8 mouse cellular contexts compared by ENCODE assay signal in genomic region chr16:4316094-4316474, GRCm38 (mm10).
DNase-seq lines count a peak whose midpoint lies in the region; ATAC-seq and TF ChIP-seq lines count a peak whose summit lies in the region.

No protein-coding gene starts in this region.

- no peaks in the 10 kb centered on the region for H3K27me3 ChIP-seq in kidney, adult 2 months (replicated peaks; ENCODE audit: control insufficient read depth, insufficient read depth, low read length)
- no peaks in the 10 kb centered on the region for H3K27me3 ChIP-seq in limb, embryonic 11.5 days (ENCODE audit: control insufficient read depth, insufficient read depth, low read length)
- H3K27me3 ChIP-seq in midbrain, embryonic 16.5 days (ENCODE audit: control insufficient read depth, insufficient read depth, low read depth, low read length), result no peaks in the 10 kb centered on the region
- H3K27me3 ChIP-seq in spleen, adult 2 months (ENCODE audit: control insufficient read depth, insufficient read depth, low read length), result no peaks in the 10 kb centered on the region

- no peaks in the 10 kb centered on the region for H3K36me3 ChIP-seq in kidney, adult 2 months (ENCODE audit: control insufficient read depth, insufficient read depth, low read length)
- no peaks in the 10 kb centered on the region for H3K36me3 ChIP-seq in limb, embryonic 11.5 days (ENCODE audit: control insufficient read depth, insufficient read depth, low read length)
- no peaks in the 10 kb centered on the region for H3K36me3 ChIP-seq in midbrain, embryonic 16.5 days (ENCODE audit: control insufficient read depth, insufficient read depth, low read length)
- no peaks in the 10 kb centered on the region for H3K36me3 ChIP-seq in spleen, adult 2 months (ENCODE audit: control insufficient read depth, insufficient read depth, low read length)

- H3K4me2 ChIP-seq in limb, embryonic 11.5 days (ENCODE audit: low read depth, severe bottlenecking), result no peak overlapping the region
- no peak overlapping the region for H3K4me2 ChIP-seq in midbrain, embryonic 16.5 days (ENCODE audit: low read length)

- ATAC-seq in limb, embryonic 11.5 days (ENCODE audit: insufficient number of reproducible peaks, low FRiP score, low TSS enrichment, low read depth), result peak; percentile 51; the same call in 1 of the 2 replicates
- peak; percentile 60; the same call in 1 of the 2 replicates for ATAC-seq in midbrain, embryonic 16.5 days

- no peak overlapping the region for H3K9ac ChIP-seq in limb, embryonic 11.5 days (ENCODE audit: low read length)
- no peak overlapping the region for H3K9ac ChIP-seq in midbrain, embryonic 16.5 days (ENCODE audit: low read depth, low read length)

- no peaks in the 10 kb centered on the region for H3K4me1 ChIP-seq in kidney, adult 2 months (ENCODE audit: control insufficient read depth, insufficient read depth, low read length)
- no peaks in the 10 kb centered on the region for H3K4me1 ChIP-seq in limb, embryonic 11.5 days (ENCODE audit: control insufficient read depth, insufficient read depth, low read length)
- H3K4me1 ChIP-seq in midbrain, embryonic 16.5 days (ENCODE audit: control insufficient read depth, insufficient read depth, low read length), result peaks cover 8% of the 10 kb centered on the region; the same call in 1 of the 2 replicates
- no peaks in the 10 kb centered on the region for H3K4me1 ChIP-seq in spleen, adult 2 months (ENCODE audit: control insufficient read depth, insufficient read depth, insufficient read length)

- whole genome bisulfite sequencing in kidney, adult 2 months, result 37% methylated on average over 3 of the region's 3 CpGs
- 34% methylated on average over 3 of the region's 3 CpGs for WGBS in limb, embryonic 11.5 days
- WGBS in midbrain, embryonic 16.5 days, result 30% methylated on average over 3 of the region's 3 CpGs
- WGBS in spleen, adult 2 months, result 28% methylated on average over 3 of the region's 3 CpGs

- no peak for TF ChIP-seq POLR2A in kidney, adult 2 months (IDR thresholded peaks at IDR 0.05; ENCODE audit: low read depth, low read length)
- no peak for TF ChIP-seq POLR2A in spleen, adult 2 months (IDR thresholded peaks at IDR 0.05; ENCODE audit: low read depth, low read length)

- H3K4me3 ChIP-seq in kidney, adult 2 months (ENCODE audit: insufficient read depth, low read depth, low read length), result no peak overlapping the region
- H3K4me3 ChIP-seq in limb, embryonic 11.5 days (ENCODE audit: low read depth, low read length), result no peak overlapping the region
- H3K4me3 ChIP-seq in midbrain, embryonic 16.5 days (ENCODE audit: low read depth, low read length), result no peak overlapping the region
- H3K4me3 ChIP-seq in spleen, adult 2 months (ENCODE audit: extremely low read depth, insufficient read depth, insufficient read length), result no peak overlapping the region

- DNase-seq in 3T3-L1 (ENCODE audit: low read depth, low spot score), result peak; percentile 95
- DNase-seq in adrenal gland, adult 8-10 months, result peak; percentile 80
- peak; percentile 86 for DNase-seq in embryo, embryonic 11 days
- DNase-seq in gastrocnemius, postnatal 4 days (ENCODE audit: low spot score in 2 of 2), result peak; percentile 47 to 72
- peak; percentile 91 for DNase-seq in kidney, adult 2 months
- DNase-seq in limb, embryonic 11.5 days (ENCODE audit: low spot score), result peak; percentile 83
- DNase-seq in spleen, adult 2 months (ENCODE audit: low read depth in 1 of 2, low spot score in 2 of 2), result peak; percentile 51 to 70

- TF ChIP-seq CTCF in kidney, adult 2 months (conservative IDR thresholded peaks at IDR 0.05; ENCODE audit: insufficient read depth, insufficient read length, low read depth, low read length), result peak; percentile 100
- TF ChIP-seq CTCF in spleen, adult 2 months (IDR thresholded peaks at IDR 0.05; ENCODE audit: extremely low read depth, insufficient read depth, insufficient read length, insufficient replicate concordance), result peak; percentile 89; the same call in 1 of the 2 replicates

- no peaks in the 10 kb centered on the region for H3K9me3 ChIP-seq in limb, embryonic 11.5 days (ENCODE audit: control insufficient read depth, low read length)
- H3K9me3 ChIP-seq in midbrain, embryonic 16.5 days (replicated peaks; ENCODE audit: control insufficient read depth, low read length, poor library complexity, severe bottlenecking), result no peaks in the 10 kb centered on the region

- no peak overlapping the region for H3K27ac ChIP-seq in kidney, adult 2 months (ENCODE audit: insufficient read depth, low read depth, low read length)
- H3K27ac ChIP-seq in limb, embryonic 11.5 days (replicated peaks; ENCODE audit: low read depth, low read length), result no peak overlapping the region
- no peak overlapping the region for H3K27ac ChIP-seq in midbrain, embryonic 16.5 days (ENCODE audit: low read length)
- no peak overlapping the region for H3K27ac ChIP-seq in spleen, adult 2 months (ENCODE audit: insufficient read depth, low read length)
